Mouse (Mus musculus): ENCODE measurements around the gene Acap1.
"Not testable (repeated sequence)": the region's sequence is repeated elsewhere in the genome, so short reads cannot be mapped to it uniquely, and the experiment has no call there.

The Acap1 gene

GRCm38 (mm10) chr11:69895291-69895690 lies at the start of gene Acap1:
Gene Acap1 (minus strand): TSS chr11:69895539.
- no peak for DNase-seq (ENCODE audit: low spot score)

- no peak for DNase-seq (ENCODE audit: low spot score)
Observed at GRCm38 (mm10) chr11:69940962-69941361, 45.6 kb upstream of the Acap1 start.

DNA sequence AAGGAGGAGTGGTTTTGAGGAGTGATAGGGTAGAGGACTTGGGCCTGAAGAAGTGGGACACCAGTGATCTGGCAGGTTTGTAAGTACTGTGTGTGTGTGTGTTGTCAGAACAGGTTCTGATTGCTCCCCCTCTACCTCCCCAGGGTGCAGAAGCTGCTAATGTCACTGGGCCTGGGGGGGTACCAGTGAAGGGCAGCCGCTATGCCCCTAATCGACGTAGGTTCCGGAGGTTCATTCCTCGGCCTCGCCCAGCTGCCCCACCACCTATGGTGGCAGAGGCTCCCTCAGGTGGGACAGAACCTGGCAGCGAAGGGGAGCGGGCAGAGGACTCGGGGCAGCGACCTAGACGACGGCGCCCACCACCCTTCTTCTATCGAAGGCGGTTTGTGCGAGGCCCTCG lies 44.4 kb upstream of the Acap1 start:
- no peak for DNase-seq (ENCODE audit: low spot score)

DNA sequence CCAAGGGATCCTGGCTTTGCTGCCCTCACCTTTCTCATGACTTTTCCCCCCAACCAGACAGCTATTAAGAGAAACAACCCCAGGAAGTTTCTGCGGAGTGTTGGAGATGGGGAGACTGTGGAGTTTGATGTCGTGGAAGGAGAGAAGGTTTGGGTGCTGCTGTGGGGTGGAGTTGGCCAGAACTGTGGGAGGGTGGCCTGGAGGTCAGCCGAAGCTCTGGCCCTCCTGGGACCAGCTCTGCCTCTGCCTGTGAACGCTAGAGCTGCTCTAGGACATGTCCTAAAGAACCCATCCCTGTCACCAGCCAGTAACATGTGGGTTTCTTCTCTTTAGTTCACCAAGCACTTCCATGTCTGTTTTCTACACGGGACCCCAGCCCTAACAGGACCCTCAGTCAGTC lies 43.8 kb upstream of the Acap1 start:
- DNase-seq (ENCODE audit: low spot score) = no peak

GRCm38 (mm10) chr11:69938401-69938979 lies 43.2 kb upstream of the Acap1 start:
- no peak for DNase-seq (ENCODE audit: low spot score)

- DNase-seq (ENCODE audit: low spot score) = no peak
Observed at GRCm38 (mm10) chr11:69937834-69938233, 42.5 kb upstream of the Acap1 start.

DNA sequence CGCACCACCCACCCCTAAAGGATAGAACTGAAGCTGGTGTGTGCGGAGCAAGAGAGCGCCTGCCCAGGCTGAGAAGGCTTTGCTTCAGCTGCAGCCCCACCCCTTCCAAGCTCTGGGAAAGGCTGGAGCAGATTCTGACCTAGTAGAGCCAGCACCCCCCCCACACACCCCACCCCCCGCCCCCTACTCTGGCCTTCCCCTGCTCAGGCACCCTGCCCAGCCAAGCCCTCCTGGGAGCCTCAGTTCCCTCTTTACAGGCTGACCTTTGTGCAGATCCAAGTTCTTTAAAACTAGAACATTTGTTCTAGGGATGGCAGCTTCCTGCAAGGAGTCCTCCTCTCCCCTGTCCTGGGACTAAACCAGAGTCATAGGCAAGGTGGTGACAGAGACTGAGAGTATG lies 42.0 kb upstream of the Acap1 start:
- no peak for DNase-seq (ENCODE audit: low spot score)

DNA sequence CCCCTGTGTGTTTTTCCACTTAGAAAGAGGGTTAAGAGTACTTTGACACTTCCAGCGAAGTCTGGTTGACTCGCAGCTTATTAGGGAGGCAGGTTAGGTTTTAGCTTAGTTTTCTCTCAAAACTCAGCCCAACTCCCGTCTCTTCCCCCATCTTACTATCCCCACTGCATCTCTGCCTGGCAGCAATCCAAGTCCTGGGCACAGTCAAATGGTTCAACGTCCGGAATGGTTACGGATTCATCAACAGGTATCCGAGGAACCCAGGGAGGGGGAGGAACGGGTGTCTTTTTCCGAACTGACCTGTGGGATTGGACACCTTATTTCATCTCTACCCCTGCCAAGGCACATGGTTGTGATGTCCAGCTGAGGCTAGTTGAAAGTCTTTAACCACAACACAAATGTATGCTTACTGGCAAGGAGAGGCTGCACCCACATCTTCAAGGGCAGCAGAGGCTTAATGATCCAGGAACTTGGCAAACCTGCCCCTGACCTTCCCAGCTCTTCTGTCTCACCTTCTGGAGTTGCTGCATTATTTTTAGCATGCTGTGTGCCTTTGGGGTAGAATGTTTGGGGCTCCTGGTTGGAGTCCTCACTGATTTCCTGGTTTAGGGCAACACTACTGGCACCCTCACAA lies 41.5 kb upstream of the Acap1 start:
- no peak for DNase-seq (ENCODE audit: low spot score)

DNA sequence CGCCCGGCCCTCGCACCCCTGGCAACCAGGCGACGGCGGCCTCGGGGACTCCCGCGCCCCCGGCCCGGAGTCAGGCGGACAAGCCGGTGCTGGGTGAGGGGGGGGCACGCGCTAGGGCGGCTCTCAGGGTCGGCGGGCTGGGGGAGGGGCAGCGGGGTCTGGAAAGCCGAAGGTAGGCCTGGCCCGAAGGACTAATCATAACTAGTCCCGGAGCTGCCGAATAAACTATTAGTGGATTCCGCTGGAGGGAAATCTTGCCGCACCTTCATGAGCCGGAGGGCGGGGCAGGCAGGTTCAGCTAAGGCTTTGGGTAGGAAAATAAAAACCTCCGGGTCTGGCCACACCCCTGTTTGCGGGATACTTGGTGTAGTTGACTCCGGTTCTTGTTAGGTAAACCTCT lies 40.8 kb upstream of the Acap1 start:
- DNase-seq (ENCODE audit: low spot score) = no peak

- peak; percentile 73 for DNase-seq (ENCODE audit: low spot score)
Observed at GRCm38 (mm10) chr11:69935137-69935879, 40.0 kb upstream of the Acap1 start, which contains the start of gene Ybx2. Gene Ybx2 (plus strand): TSS chr11:69935796.

GRCm38 (mm10) chr11:69934681-69935080 lies 39.3 kb upstream of the Acap1 start:
- DNase-seq (ENCODE audit: low spot score) = no peak

GRCm38 (mm10) chr11:69934169-69934568 lies 38.8 kb upstream of the Acap1 start:
- peak; percentile 96 for DNase-seq (ENCODE audit: low spot score)

DNA sequence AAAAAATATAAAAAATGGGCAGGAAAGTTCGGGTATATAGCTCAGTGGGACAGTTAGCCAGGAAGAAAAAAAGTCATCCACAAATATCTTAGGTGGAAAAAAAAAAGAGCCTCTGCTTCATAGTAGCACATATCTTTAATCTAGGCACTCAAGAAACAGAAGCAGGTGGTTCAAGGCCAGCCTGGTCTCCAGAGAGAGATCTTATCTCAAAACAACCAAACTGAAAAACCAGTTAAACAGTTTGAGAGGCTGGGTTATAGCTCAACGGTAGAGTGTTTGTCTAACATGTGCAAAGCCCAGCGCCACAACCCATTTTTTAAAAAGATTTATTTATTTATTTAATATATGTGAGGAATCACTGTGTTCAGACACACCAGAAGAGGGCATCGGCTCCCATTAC lies 37.7 kb upstream of the Acap1 start:
- DNase-seq (ENCODE audit: low spot score) = no peak

DNA sequence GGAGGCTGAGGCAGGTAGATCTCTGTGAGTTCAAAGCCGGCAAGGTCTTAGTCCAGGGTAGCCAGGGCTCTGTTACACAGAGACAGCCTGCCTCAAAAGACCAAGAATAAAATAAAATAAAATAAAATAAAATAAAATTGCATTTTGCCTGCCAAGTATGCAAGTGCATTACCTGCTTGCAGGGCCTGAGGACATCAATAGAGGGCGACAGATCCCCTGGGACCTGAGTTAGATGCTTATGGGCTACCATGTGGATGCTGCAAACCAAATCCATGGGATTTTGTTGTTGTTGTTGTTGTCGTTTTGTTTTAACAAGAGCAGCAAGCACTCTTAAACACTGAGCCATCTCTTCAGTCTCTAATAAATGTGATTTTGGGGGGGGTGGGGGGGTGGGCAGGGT lies 36.9 kb upstream of the Acap1 start:
- no peak for DNase-seq (ENCODE audit: low spot score)

- no peak for DNase-seq (ENCODE audit: low spot score)
Observed at GRCm38 (mm10) chr11:69931769-69932168, 36.4 kb upstream of the Acap1 start.

DNA sequence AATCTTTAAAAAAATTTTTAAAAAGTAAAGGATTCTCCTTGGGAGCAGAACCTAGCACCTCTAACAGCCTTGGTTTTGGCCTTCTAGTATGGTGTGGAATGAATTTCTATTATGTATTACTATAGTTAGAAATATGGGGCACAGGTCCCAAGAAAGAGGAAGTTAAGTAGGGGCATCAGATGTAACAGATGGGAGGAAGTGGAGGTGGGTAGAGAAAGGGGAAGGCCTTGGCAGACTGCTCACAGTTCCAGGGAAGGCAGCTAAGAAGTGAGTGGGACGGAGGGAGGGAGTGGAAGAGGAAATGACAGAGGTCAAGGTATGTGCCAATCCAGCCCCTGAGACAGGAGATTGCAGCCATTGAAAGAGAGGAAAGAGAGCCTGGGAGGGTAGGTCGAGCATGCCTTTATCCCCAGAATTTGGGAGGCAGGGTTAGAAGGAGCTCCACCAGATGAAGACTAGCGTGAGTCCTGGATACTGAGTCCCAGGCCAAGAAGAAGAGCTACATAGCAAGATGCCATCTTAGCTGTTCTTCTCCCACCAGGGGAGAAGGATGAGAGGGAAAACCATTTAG lies 35.7 kb upstream of the Acap1 start:
- no peak for DNase-seq (ENCODE audit: low spot score)

DNA sequence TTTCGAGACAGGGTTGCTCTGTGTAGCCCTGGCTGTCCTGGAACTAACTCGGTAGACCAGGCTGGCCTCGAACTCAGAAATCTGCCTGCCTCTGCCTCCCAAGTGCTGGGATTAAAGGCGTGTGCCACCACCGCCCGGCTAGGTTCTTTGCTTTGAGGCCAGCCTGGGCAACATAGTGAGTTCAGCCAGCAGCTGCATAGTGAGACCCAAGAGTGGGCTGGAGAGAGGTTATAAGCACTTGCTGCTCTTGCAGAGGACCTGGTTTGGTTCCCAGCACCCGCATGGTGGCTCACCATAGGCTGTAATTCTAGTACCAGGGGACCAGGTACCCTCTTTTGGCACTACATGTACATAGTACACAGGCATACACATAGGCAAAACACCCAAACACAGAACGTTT lies 34.8 kb upstream of the Acap1 start:
- DNase-seq (ENCODE audit: low spot score) = not testable (repeated sequence)

GRCm38 (mm10) chr11:69929712-69930111 lies 34.4 kb upstream of the Acap1 start:
- no peak for DNase-seq (ENCODE audit: low spot score)

- no peak for DNase-seq (ENCODE audit: low spot score)
Observed at GRCm38 (mm10) chr11:69927501-69927900, 32.2 kb upstream of the Acap1 start.

- no peak for DNase-seq (ENCODE audit: low spot score)
Observed at GRCm38 (mm10) chr11:69922796-69923195, 27.5 kb upstream of the Acap1 start.

GRCm38 (mm10) chr11:69922012-69922756 lies 26.8 kb upstream of the Acap1 start:
- DNase-seq (ENCODE audit: low spot score) = no peak
